Mouse (Mus musculus) forebrain, embryonic 10.5 days (tissue): ENCODE data around the gene Myo6. TPM values are rescaled to one million over a fixed set of nuclear protein-coding genes. Genes with fewer than 3 reads are reported as not detected.

Source experiments
- DNase-seq: peaks from one replicate; pipeline ENCODE4 v3.0.0-alpha.2; 2017; ENCODE audit warnings: low spot score; ENCODE audit errors: extremely low spot score
- H3K27ac ChIP-seq: fragments of 300-500 bp; sonication (generic); 2 replicates; pipeline ENCODE4 v1.5.1; 2016; ENCODE audit warnings: mild to moderate bottlenecking
- H3K27me3 ChIP-seq: fragments of 300-500 bp; sonication (generic); 2 replicates; pipeline ENCODE4 v1.6.1; 2016; ENCODE audit warnings: mild to moderate bottlenecking; ENCODE audit not compliant: poor library complexity, severe bottlenecking
- H3K36me3 ChIP-seq: fragments of 300-500 bp; sonication (generic); replicated peaks from 2 replicates; pipeline ENCODE4 v1.6.1; 2016; ENCODE audit warnings: mild to moderate bottlenecking, moderate library complexity
- H3K4me1 ChIP-seq: fragments of 300-500 bp; sonication (generic); 2 replicates; pipeline ENCODE4 v1.6.1; 2016
- H3K4me3 ChIP-seq: fragments of 300-500 bp; sonication (generic); 2 replicates; pipeline ENCODE4 v1.5.1; 2016; ENCODE audit warnings: mild to moderate bottlenecking, moderate library complexity
- H3K9me3 ChIP-seq: fragments of 300-500 bp; sonication (generic); 2 replicates; pipeline ENCODE4 v1.6.1; 2016; ENCODE audit warnings: mild to moderate bottlenecking, moderate library complexity
- WGBS: fragments of 180-500 bp; shearing (Covaris S2); methylation state at CpG from one replicate; pipeline ENCODE4 v1.1.7; 2016; 5-methylcytosine and 5-hydroxymethylcytosine counted together
- polyA plus RNA-seq: library from polyadenylated mRNA; unstranded; fragments of >200 nt; fragmentation: Nextera tagmentation; extraction: Ambion mirVana; gene quantifications from 2 replicates; pipeline ENCODE4 v1.2.1, GENCODE M21; 2016

Myo6 gene
- polyA plus RNA-seq, 1 experiment from 2014 or later, result 7.2 TPM

DNA sequence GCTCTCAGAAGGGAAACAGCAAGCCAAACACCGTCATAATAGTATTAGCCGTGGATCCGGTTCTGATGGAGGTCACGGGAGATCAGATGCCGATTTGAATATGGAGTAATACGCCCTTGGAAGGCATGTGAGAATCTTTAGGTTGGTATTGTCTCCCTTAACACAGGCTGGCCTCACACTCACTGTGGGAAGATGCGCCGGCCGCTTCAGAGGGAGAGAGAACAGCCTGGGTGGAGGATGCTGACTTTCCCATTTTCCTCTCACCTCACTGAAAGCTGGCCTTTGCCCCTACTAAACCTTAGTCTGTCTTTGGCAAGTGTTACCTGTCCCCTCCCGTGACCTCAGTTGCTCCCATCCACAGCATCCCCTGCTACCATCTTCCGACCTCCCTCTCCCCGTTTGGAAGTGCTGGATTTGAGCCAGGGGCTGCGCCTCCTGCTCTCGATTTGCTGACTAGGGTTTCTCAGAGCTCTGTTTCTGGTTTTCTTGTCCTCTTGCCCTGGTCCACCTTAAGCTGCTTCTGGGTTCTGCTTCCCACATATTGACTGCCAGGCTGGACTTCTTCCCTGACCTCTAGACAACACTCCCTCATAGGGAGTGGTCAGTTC is 169.3 kb downstream of the Myo6 start:
- Histone ChIP-seq H3K36me3 (no peaks in the 10 kb centered on the region), H3K9me3 (no peaks in the 10 kb centered on the region), H3K27ac (no peak overlapping the region), H3K4me1 (peaks cover 11% of the 10 kb centered on the region), H3K4me3 (no peak overlapping the region), H3K27me3 (peaks cover 25% of the 10 kb centered on the region)
- DNase-seq, result no peak
- WGBS, result 81% methylated on average over 14 of the region's 14 CpGs

GRCm38 (mm10) chr9:80335660-80336357 is 171.0 kb downstream of the Myo6 start:
- peaks cover 25% of the 10 kb centered on the region for H3K27me3 ChIP-seq
- 90% methylated on average over 13 of the region's 13 CpGs for WGBS

GRCm38 (mm10) chr9:80338026-80338425 is 173.2 kb downstream of the Myo6 start:
- no peak for DNase-seq
- no peak overlapping the region for H3K4me3 ChIP-seq
- H3K9me3 ChIP-seq, result no peaks in the 10 kb centered on the region; the same call in 1 of the 2 replicates
- 94% methylated on average over 6 of the region's 6 CpGs for WGBS
- no peaks in the 10 kb centered on the region for H3K36me3 ChIP-seq
- H3K27ac ChIP-seq, result no peak overlapping the region
- H3K4me1 ChIP-seq, result 0 out of 2 replicates have a peak, but pooled peaks cover 3% of the 10 kb centered on the region
- peaks cover 19% of the 10 kb centered on the region for H3K27me3 ChIP-seq

More at GRCm38 (mm10) chr9:80335660-80336357, 171.0 kb downstream of the Myo6 start:
- Histone ChIP-seq H3K4me1 (peaks cover 11% of the 10 kb centered on the region), H3K27ac (no peak overlapping the region), H3K36me3 (no peaks in the 10 kb centered on the region), H3K4me3 (no peak overlapping the region), H3K9me3 (no peaks in the 10 kb centered on the region)
- no peak for DNase-seq

GRCm38 (mm10) chr9:80340927-80341326 is 176.1 kb downstream of the Myo6 start:
- no peak overlapping the region for H3K27ac ChIP-seq
- no peaks in the 10 kb centered on the region for H3K4me1 ChIP-seq
- no peaks in the 10 kb centered on the region for H3K27me3 ChIP-seq
- H3K36me3 ChIP-seq, result no peaks in the 10 kb centered on the region
- 56% methylated on average over 1 of the region's 1 CpGs for WGBS
- no peak for DNase-seq
- H3K4me3 ChIP-seq, result no peak overlapping the region
- no peaks in the 10 kb centered on the region; the same call in 1 of the 2 replicates for H3K9me3 ChIP-seq

GRCm38 (mm10) chr9:80341756-80342155 is 176.9 kb downstream of the Myo6 start:
- H3K27me3 ChIP-seq, result no peaks in the 10 kb centered on the region
- no peak for DNase-seq
- H3K9me3 ChIP-seq, result no peaks in the 10 kb centered on the region; the same call in 1 of the 2 replicates
- no peaks in the 10 kb centered on the region for H3K36me3 ChIP-seq
- no peaks in the 10 kb centered on the region for H3K4me1 ChIP-seq
- WGBS, result 95% methylated on average over 16 of the region's 16 CpGs
- no peak overlapping the region for H3K27ac ChIP-seq
- H3K4me3 ChIP-seq, result no peak overlapping the region

- DNase-seq, result no peak
- Histone ChIP-seq H3K4me1 (no peaks in the 10 kb centered on the region), H3K4me3 (no peak overlapping the region), H3K36me3 (no peaks in the 10 kb centered on the region), H3K9me3 (no peaks in the 10 kb centered on the region; the same call in 1 of the 2 replicates), H3K27ac (no peak overlapping the region), H3K27me3 (no peaks in the 10 kb centered on the region)
- WGBS, result 90% methylated on average over 6 of the region's 6 CpGs
Observed at GRCm38 (mm10) chr9:80342520-80342919, 177.7 kb downstream of the Myo6 start.

DNA sequence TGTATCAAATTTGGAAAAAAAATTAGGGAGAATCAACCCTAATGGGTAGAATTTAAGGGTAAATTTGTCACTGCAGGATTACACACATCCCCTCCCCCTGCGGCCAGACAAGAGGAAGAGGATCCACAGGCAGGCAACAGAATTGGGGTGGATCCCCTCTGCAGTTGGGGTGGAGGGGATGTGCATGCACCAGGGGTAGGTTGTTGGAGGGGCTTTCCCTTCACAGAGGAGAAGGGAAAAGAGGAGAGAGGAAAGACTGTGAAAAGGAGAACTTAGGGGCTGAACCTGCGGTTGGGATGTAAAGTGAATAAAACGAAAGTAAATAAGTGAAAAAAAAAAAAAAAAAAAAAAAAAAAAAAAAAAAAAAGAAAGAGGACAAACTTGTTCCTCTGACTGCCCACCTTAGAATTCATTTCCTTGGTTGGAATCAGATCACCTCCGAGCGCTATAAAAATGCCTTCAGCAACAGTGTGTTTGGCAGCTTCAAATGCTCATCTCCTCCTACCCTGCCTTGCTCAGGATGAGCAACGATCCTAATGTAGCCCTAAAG is 179.7 kb downstream of the Myo6 start:
- Histone ChIP-seq H3K27me3 (peaks cover 12% of the 10 kb centered on the region), H3K27ac (no peak overlapping the region), H3K4me1 (no peaks in the 10 kb centered on the region), H3K9me3 (no peaks in the 10 kb centered on the region; the same call in 1 of the 2 replicates), H3K4me3 (no peak overlapping the region), H3K36me3 (no peaks in the 10 kb centered on the region)
- DNase-seq, result no peak
- 89% methylated on average over 6 of the region's 6 CpGs for WGBS

DNA sequence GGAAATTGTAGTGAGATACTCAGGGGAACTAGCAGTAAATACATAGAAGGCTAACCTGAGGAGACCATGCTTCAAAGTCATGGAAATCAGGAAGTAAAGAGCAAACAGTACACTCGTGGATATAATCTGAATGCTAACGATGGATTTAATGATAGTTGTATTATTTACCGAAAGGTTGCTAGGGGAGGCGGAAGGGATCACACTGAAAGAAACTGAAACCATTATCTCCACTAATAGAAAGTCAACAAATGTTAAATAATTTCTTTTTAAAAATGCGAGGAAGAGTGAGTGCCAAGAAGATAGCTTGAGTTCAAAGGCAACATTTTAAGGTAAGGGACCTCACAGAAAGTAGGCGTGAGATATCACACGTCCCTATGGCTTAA is 186.5 kb downstream of the Myo6 start:
- Histone ChIP-seq H3K36me3 (no peaks in the 10 kb centered on the region), H3K4me1 (peaks cover 21% of the 10 kb centered on the region), H3K27me3 (peaks cover 40% of the 10 kb centered on the region), H3K4me3 (peak overlapping the region; percentile 37), H3K27ac (no peak overlapping the region), H3K9me3 (no peaks in the 10 kb centered on the region)
- DNase-seq, result no peak
- WGBS, result 54% methylated on average over 7 of the region's 7 CpGs

- Histone ChIP-seq H3K36me3 (no peaks in the 10 kb centered on the region), H3K4me3 (peak overlapping the region; percentile 37), H3K9me3 (no peaks in the 10 kb centered on the region), H3K27me3 (peaks cover 40% of the 10 kb centered on the region), H3K27ac (no peak overlapping the region), H3K4me1 (peaks cover 21% of the 10 kb centered on the region)
- 15% methylated on average over 20 of the region's 20 CpGs for WGBS
- DNase-seq, result peak; percentile 64
Observed at GRCm38 (mm10) chr9:80351678-80352331, 187.0 kb downstream of the Myo6 start.

DNA sequence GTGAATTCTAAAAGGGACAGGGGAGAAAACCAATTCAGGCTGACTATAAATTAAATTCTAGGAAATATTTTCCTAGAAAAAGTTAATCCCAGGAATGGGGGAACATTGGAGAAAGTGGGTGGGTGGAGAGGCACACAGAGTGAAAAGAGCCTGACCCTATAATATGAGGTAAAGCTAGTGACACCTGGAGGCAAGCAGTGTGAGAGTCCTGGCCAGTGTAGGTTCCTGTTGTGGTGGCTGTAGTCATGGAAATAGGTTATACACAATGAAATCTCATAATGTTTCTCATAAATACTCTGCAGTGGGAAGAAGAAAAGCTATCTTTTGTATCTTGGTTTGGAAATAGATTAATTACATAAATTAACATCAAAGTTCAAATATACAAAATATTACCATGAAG is 195.2 kb downstream of the Myo6 start:
- H3K9me3 ChIP-seq, result no peaks in the 10 kb centered on the region

More for the DNA sequence above, 195.2 kb downstream of the Myo6 start:
- no peak overlapping the region for H3K4me3 ChIP-seq
- no peak for DNase-seq
- H3K36me3 ChIP-seq, result no peaks in the 10 kb centered on the region
- H3K4me1 ChIP-seq, result no peaks in the 10 kb centered on the region
- no peak overlapping the region for H3K27ac ChIP-seq
- no peaks in the 10 kb centered on the region for H3K27me3 ChIP-seq
